Mouse (Mus musculus): ENCODE measurements at regions not wholly inside any gene's neighbourhood (a gene's known extent, or its start where the extent isn't known, plus 50 kb on each side); places are given as distances from the start of the nearest gene placed in this dataset.

DNA sequence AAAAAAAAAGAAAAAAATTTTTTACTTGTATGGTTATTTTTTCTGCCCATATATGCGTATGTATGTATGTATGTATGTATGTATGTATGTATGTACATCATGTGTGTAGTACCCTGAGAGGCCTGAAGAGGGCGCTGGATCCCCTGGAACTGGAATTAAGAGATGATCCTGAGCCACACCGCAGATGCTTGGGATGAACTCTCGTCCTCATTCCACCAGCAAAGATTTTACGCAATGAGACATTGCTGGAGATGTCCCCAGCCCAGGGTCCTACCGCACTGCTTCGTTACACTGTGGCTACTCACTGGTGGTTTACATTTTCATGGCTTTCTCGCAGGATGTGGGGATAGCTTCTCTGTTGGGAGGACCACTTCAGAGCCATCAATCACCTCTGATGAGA is 53.5 kb upstream of the Exoc6 start:
- TF ChIP-seq CTCF (IDR thresholded peaks at IDR 0.05; ENCODE audit: low read depth, low read length), result peak; percentile 22; the same call in 1 of the 2 replicates
- no peak for TF ChIP-seq POLR2A (IDR thresholded peaks at IDR 0.05; ENCODE audit: extremely low read depth, insufficient read depth, low read length)
- 92% methylated on average over 8 of the region's 8 CpGs for WGBS
- H3K36me3 ChIP-seq (ENCODE audit: control insufficient read depth, insufficient read depth, low read length), result no peaks in the 10 kb centered on the region
- peaks cover 21% of the 10 kb centered on the region for H3K4me1 ChIP-seq (ENCODE audit: control insufficient read depth, insufficient read depth, low read length)
- H3K79me2 ChIP-seq (ENCODE audit: control insufficient read depth, insufficient read depth, low read length), result no peaks in the 10 kb centered on the region
- DNase-seq (ENCODE audit: extremely low read depth, low read depth, low spot score), result no peak
- no peak overlapping the region for H3K9ac ChIP-seq (ENCODE audit: low read depth, low read length)
- H3K4me3 ChIP-seq (ENCODE audit: insufficient read depth, low read depth, low read length), result no peak overlapping the region
- H3K27ac ChIP-seq (replicated peaks; ENCODE audit: insufficient read depth, low read depth, low read length), result no peak overlapping the region
- H3K27me3 ChIP-seq (ENCODE audit: control insufficient read depth, insufficient read depth, low read length), result no peaks in the 10 kb centered on the region

DNA sequence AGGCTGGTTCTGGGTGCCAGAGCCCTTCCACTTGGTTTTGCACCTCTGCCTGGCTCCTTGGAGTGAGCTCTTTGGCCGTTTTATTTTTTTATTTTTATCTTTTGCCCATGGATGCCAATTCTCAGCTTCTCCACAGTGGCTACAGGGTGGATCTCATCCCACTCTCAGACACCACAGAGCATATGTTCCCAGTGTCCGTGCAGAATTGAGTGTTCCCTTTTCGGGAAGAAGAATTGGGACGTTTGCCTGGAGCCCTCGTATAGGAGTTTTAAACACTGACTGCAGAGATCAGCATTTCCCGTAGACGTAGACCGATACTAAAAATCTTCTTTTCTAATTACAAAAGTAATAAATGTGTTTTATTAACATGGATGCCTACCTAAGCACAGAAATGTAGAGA is 53.1 kb upstream of the Exoc6 start:
- Histone ChIP-seq H3K36me3 (ENCODE audit: control insufficient read depth, insufficient read depth, low read length) (no peaks in the 10 kb centered on the region), H3K27ac (replicated peaks; ENCODE audit: insufficient read depth, low read depth, low read length) (no peak overlapping the region), H3K4me1 (ENCODE audit: control insufficient read depth, insufficient read depth, low read length) (peaks cover 21% of the 10 kb centered on the region), H3K79me2 (ENCODE audit: control insufficient read depth, insufficient read depth, low read length) (no peaks in the 10 kb centered on the region), H3K9ac (ENCODE audit: low read depth, low read length) (no peak overlapping the region), H3K27me3 (ENCODE audit: control insufficient read depth, insufficient read depth, low read length) (no peaks in the 10 kb centered on the region), H3K4me3 (ENCODE audit: insufficient read depth, low read depth, low read length) (no peak overlapping the region)
- WGBS, result 96% methylated on average over 8 of the region's 8 CpGs
- TF ChIP-seq POLR2A (IDR thresholded peaks at IDR 0.05; ENCODE audit: extremely low read depth, insufficient read depth, low read length) (no peak), CTCF (IDR thresholded peaks at IDR 0.05; ENCODE audit: low read depth, low read length) (no peak)
- DNase-seq (ENCODE audit: extremely low read depth, low read depth, low spot score), result no peak

DNA sequence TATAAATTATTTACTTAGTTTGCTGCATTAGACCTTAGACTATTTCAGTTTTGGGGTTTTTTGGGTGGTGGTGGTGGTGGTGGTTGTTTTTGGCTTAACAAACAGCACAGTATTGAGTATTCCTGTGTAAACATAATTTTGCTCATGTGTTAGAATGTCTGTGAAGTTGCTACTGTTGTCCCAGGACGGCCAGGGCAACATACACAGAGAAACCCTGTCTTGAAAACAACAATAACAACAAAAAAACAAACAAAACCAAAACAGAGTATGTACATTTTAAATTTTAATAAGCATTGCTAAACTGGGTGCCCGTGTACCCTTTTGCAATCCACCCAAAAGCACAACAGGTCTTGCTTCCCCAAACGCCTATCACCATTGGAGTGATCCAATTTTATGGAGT is 51.8 kb upstream of the Exoc6 start:
- no peaks in the 10 kb centered on the region for H3K79me2 ChIP-seq (ENCODE audit: control insufficient read depth, insufficient read depth, low read length)
- peaks cover 15% of the 10 kb centered on the region for H3K4me1 ChIP-seq (ENCODE audit: control insufficient read depth, insufficient read depth, low read length)
- no peak for DNase-seq (ENCODE audit: extremely low read depth, low read depth, low spot score)
- H3K36me3 ChIP-seq (ENCODE audit: control insufficient read depth, insufficient read depth, low read length), result no peaks in the 10 kb centered on the region
- no peak overlapping the region for H3K27ac ChIP-seq (replicated peaks; ENCODE audit: insufficient read depth, low read depth, low read length)
- no peak overlapping the region for H3K4me3 ChIP-seq (ENCODE audit: insufficient read depth, low read depth, low read length)
- H3K9ac ChIP-seq (ENCODE audit: low read depth, low read length), result no peak overlapping the region
- no peaks in the 10 kb centered on the region for H3K27me3 ChIP-seq (ENCODE audit: control insufficient read depth, insufficient read depth, low read length)
- TF ChIP-seq CTCF (IDR thresholded peaks at IDR 0.05; ENCODE audit: low read depth, low read length), result no peak
- TF ChIP-seq POLR2A (IDR thresholded peaks at IDR 0.05; ENCODE audit: extremely low read depth, insufficient read depth, low read length), result no peak
- WGBS, result 80% methylated on average over 3 of the region's 3 CpGs
